Mouse (Mus musculus): ENCODE measurements around the gene Rbpjl. TPM values are rescaled to one million over a fixed set of nuclear protein-coding genes. Genes with fewer than 3 reads are reported as not detected.

The Rbpjl gene
- not detected for polyA plus RNA-seq (2014; fragmentation: Illumina TruSeq; extraction: RNeasy Lipid Tissue Mini Kit (QIAGEN cat#74804); ENCODE audit: low read depth, low replicate concordance)

GRCm38 (mm10) chr2:164402906-164403305 lies at the start of gene Rbpjl:
Rbpjl (plus strand) TSS chr2:164403141.

GRCm38 (mm10) chr2:164389020-164389419 lies 13.9 kb upstream of the Rbpjl start, which contains the start of gene Slpi:
Slpi (minus strand) TSS chr2:164389095.

DNA sequence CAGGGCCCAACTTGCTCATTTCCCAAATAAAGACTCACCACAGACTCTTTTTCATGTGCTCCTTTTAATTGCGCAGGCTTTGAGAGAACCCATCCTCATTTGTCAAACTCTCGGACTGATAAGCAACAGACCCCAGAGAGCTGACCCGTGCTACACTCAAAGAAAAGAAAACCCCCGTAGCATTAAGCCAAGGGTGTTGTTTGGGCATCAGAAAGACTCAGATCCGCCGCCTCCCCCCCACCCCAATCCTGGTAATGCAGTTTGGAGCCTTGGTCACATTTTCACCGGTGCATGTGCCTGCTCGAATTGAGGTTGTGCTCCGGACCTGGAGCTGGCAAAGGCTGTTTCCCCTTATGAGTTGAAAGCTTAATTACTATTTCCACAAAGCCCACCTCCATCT lies 2.1 kb downstream of the Rbpjl start, which contains the start of gene Matn4:
Matn4 (minus strand) TSS at position 101 of the 400 bp plus-strand sequence.

GRCm38 (mm10) chr2:164443460-164444000 lies 40.6 kb downstream of the Rbpjl start, which contains the start of gene Sdc4:
Sdc4 (minus strand) TSS chr2:164443887.

GRCm38 (mm10) chr2:164456864-164457300 lies 53.9 kb downstream of the Rbpjl start, which contains the start of gene Sys1:
Sys1 (plus strand) TSS chr2:164456964.

DNA sequence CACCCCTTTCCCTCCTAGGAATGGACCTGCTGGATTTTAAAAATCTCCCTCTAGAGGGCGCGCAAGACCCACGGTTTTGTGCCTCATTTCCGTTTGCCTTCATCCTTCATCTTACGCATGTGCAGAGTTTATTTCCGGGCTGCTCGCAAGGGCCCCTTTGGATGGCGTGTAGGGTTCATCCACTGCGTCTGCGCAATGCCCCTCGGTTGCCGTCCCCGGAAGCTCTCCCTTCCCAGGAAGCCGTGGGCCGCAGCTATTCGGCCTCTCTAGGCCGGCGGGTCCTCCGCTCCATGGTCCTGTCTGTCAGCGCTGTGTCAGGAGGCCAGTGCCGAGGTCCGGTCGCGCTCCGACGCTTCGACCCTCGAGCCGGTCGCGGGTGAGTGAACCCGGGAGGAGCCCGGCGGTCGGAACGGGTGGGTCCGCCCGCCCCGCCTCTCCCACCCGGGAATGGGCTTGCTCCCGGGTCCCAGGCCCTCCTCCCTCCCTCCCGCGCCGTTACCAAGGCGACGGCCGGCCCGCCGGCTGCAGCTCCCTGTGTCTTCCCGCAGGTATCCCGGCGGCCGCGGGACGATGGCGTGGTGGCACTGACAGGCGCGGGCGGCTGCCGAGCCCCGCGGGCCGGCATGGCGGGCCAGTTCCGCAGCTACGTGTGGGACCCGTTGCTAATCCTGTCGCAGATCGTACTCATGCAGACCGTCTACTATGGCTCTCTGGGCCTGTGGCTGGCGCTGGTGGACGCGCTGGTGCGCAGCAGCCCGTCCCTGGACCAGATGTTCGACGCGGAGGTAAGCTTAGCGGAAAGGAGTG lies 58.0 kb downstream of the Rbpjl start, which contains the start of gene Gm20458:
Gm20458 (plus strand) TSS at position 223 of the 807 bp plus-strand sequence.

Other genes starting within 250 kb of the Rbpjl start
- gene Kcns1, start 232.0 kb upstream of the Rbpjl start, polyA plus RNA-seq (2014; fragmentation: Illumina TruSeq; extraction: RNeasy Lipid Tissue Mini Kit (QIAGEN cat#74804); ENCODE audit: low read depth, low replicate concordance) = not detected
- gene Wfdc5, start 220.4 kb upstream of the Rbpjl start, polyA plus RNA-seq (2014; fragmentation: Illumina TruSeq; extraction: RNeasy Lipid Tissue Mini Kit (QIAGEN cat#74804); ENCODE audit: low read depth, low replicate concordance) = not detected
- not detected for gene Wfdc12, start 212.5 kb upstream of the Rbpjl start, polyA plus RNA-seq (2014; fragmentation: Illumina TruSeq; extraction: RNeasy Lipid Tissue Mini Kit (QIAGEN cat#74804); ENCODE audit: low read depth, low replicate concordance)
- not detected for gene Wfdc15a, start 203.0 kb upstream of the Rbpjl start, polyA plus RNA-seq (2014; fragmentation: Illumina TruSeq; extraction: RNeasy Lipid Tissue Mini Kit (QIAGEN cat#74804); ENCODE audit: low read depth, low replicate concordance)
- gene Wfdc15b, start 181.5 kb upstream of the Rbpjl start, polyA plus RNA-seq (2014; fragmentation: Illumina TruSeq; extraction: RNeasy Lipid Tissue Mini Kit (QIAGEN cat#74804); ENCODE audit: low read depth, low replicate concordance) = not detected
- gene Svs2, start 164.7 kb upstream of the Rbpjl start, polyA plus RNA-seq (2014; fragmentation: Illumina TruSeq; extraction: RNeasy Lipid Tissue Mini Kit (QIAGEN cat#74804); ENCODE audit: low read depth, low replicate concordance) = not detected
- gene Svs3b, start 146.5 kb upstream of the Rbpjl start, polyA plus RNA-seq (2014; fragmentation: Illumina TruSeq; extraction: RNeasy Lipid Tissue Mini Kit (QIAGEN cat#74804); ENCODE audit: low read depth, low replicate concordance) = not detected
- gene Svs4, start 124.7 kb upstream of the Rbpjl start, polyA plus RNA-seq (2014; fragmentation: Illumina TruSeq; extraction: RNeasy Lipid Tissue Mini Kit (QIAGEN cat#74804); ENCODE audit: low read depth, low replicate concordance) = not detected
- not detected for gene Svs3a, start 113.9 kb upstream of the Rbpjl start, polyA plus RNA-seq (2014; fragmentation: Illumina TruSeq; extraction: RNeasy Lipid Tissue Mini Kit (QIAGEN cat#74804); ENCODE audit: low read depth, low replicate concordance)
- not detected for gene Svs6, start 86.4 kb upstream of the Rbpjl start, polyA plus RNA-seq (2014; fragmentation: Illumina TruSeq; extraction: RNeasy Lipid Tissue Mini Kit (QIAGEN cat#74804); ENCODE audit: low read depth, low replicate concordance)
- gene Svs5, start 70.4 kb upstream of the Rbpjl start, polyA plus RNA-seq (2014; fragmentation: Illumina TruSeq; extraction: RNeasy Lipid Tissue Mini Kit (QIAGEN cat#74804); ENCODE audit: low read depth, low replicate concordance) = not detected
- gene Slpi, start 14.0 kb upstream of the Rbpjl start, polyA plus RNA-seq (2014; fragmentation: Illumina TruSeq; extraction: RNeasy Lipid Tissue Mini Kit (QIAGEN cat#74804); ENCODE audit: low read depth, low replicate concordance) = not detected
- gene Matn4, start 2.0 kb downstream of the Rbpjl start, polyA plus RNA-seq (2014; fragmentation: Illumina TruSeq; extraction: RNeasy Lipid Tissue Mini Kit (QIAGEN cat#74804); ENCODE audit: low read depth, low replicate concordance) = not detected
- 55.2 TPM for gene Sdc4, start 40.7 kb downstream of the Rbpjl start, polyA plus RNA-seq (2014; fragmentation: Illumina TruSeq; extraction: RNeasy Lipid Tissue Mini Kit (QIAGEN cat#74804); ENCODE audit: low read depth, low replicate concordance)
- 7.6 TPM for gene Sys1, start 53.8 kb downstream of the Rbpjl start, polyA plus RNA-seq (2014; fragmentation: Illumina TruSeq; extraction: RNeasy Lipid Tissue Mini Kit (QIAGEN cat#74804); ENCODE audit: low read depth, low replicate concordance)
- gene Gm20458, start 57.8 kb downstream of the Rbpjl start, polyA plus RNA-seq (2014; fragmentation: Illumina TruSeq; extraction: RNeasy Lipid Tissue Mini Kit (QIAGEN cat#74804); ENCODE audit: low read depth, low replicate concordance) = not detected
- not detected for gene Trp53tg5, start 70.6 kb downstream of the Rbpjl start, polyA plus RNA-seq (2014; fragmentation: Illumina TruSeq; extraction: RNeasy Lipid Tissue Mini Kit (QIAGEN cat#74804); ENCODE audit: low read depth, low replicate concordance)
- 3.4 TPM for gene Dbndd2, start 83.0 kb downstream of the Rbpjl start, polyA plus RNA-seq (2014; fragmentation: Illumina TruSeq; extraction: RNeasy Lipid Tissue Mini Kit (QIAGEN cat#74804); ENCODE audit: low read depth, low replicate concordance)
- gene Pigt, start 94.4 kb downstream of the Rbpjl start, polyA plus RNA-seq (2014; fragmentation: Illumina TruSeq; extraction: RNeasy Lipid Tissue Mini Kit (QIAGEN cat#74804); ENCODE audit: low read depth, low replicate concordance) = 7.0 TPM
- not detected for gene Wfdc2, start 159.3 kb downstream of the Rbpjl start, polyA plus RNA-seq (2014; fragmentation: Illumina TruSeq; extraction: RNeasy Lipid Tissue Mini Kit (QIAGEN cat#74804); ENCODE audit: low read depth, low replicate concordance)
- not detected for gene Spint3, start 170.3 kb downstream of the Rbpjl start, polyA plus RNA-seq (2014; fragmentation: Illumina TruSeq; extraction: RNeasy Lipid Tissue Mini Kit (QIAGEN cat#74804); ENCODE audit: low read depth, low replicate concordance)
- not detected for gene Wfdc6a, start 182.3 kb downstream of the Rbpjl start, polyA plus RNA-seq (2014; fragmentation: Illumina TruSeq; extraction: RNeasy Lipid Tissue Mini Kit (QIAGEN cat#74804); ENCODE audit: low read depth, low replicate concordance)
- gene Eppin, start 190.5 kb downstream of the Rbpjl start, polyA plus RNA-seq (2014; fragmentation: Illumina TruSeq; extraction: RNeasy Lipid Tissue Mini Kit (QIAGEN cat#74804); ENCODE audit: low read depth, low replicate concordance) = not detected
- gene Wfdc6b, start 210.4 kb downstream of the Rbpjl start, polyA plus RNA-seq (2014; fragmentation: Illumina TruSeq; extraction: RNeasy Lipid Tissue Mini Kit (QIAGEN cat#74804); ENCODE audit: low read depth, low replicate concordance) = not detected
- not detected for gene Wfdc8, start 210.5 kb downstream of the Rbpjl start, polyA plus RNA-seq (2014; fragmentation: Illumina TruSeq; extraction: RNeasy Lipid Tissue Mini Kit (QIAGEN cat#74804); ENCODE audit: low read depth, low replicate concordance)
- gene Wfdc16, start 235.7 kb downstream of the Rbpjl start, polyA plus RNA-seq (2014; fragmentation: Illumina TruSeq; extraction: RNeasy Lipid Tissue Mini Kit (QIAGEN cat#74804); ENCODE audit: low read depth, low replicate concordance) = not detected

Measured in adrenal gland, adult 10 weeks (tissue).